Mouse (Mus musculus): Measurements from ENCODE around the gene Slc25a34.

Gene Slc25a34

DNA sequence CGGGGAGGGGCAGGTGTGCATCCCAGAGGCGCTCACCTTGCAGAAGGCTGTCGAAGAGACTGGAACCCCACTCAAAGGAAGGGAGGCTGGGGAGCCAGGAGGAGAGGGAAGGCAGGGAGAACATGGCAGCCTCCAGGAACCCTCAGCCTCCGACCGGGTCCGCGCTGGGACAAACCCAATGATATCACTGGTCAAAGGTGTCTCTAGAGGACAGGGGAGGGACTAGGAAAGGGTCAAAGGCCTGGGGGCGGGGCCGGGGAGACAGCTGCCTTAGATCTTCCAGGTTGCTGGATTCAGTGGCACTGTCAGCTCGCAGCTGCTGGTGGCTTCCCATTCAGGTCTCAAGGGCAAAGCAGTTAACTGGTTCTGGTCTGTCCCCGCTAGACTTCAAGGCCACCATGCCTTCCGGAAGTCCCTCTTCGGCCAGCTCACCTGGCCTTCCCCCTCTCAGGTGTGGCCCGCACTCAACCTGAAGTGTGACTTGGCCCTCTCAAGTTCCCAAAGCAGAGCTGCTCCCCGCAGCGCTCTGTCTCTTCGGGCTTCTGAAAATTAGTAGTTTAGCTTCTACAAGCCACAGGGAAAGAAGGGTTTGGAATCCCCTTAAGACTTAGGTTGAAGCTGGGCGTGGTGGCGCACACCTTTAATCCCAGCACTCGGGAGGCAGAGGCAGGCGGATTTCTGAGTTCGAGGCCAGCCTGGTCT lies 5.6 kb downstream of the Slc25a34 start:
- no peak for DNase-seq (ENCODE audit: low read depth, low spot score)

DNA sequence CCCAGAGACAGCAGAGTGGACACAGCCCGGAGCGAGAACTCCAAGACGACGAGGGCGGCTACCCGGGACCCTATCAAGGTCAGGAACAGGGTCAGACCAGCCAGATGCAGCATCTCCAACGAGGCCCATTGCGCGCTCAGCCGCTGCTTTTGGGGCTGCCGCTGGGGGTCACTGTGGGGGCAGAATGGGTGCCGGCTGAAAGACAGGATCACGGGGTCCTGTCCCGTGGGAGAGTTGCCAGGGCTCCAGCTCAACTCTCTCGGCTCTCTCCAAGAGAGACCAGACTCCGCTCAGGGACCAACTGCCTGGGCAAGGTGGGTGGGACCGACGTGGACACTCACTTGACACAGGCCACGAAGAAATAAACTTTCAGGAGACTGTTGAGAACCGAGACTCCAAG lies 6.3 kb downstream of the Slc25a34 start:
- DNase-seq (ENCODE audit: low read depth, low spot score) = peak; percentile 73

GRCm38 (mm10) chr4:141616811-141617210 lies 6.8 kb downstream of the Slc25a34 start:
- no peak for DNase-seq (ENCODE audit: low read depth, low spot score)

GRCm38 (mm10) chr4:141614946-141615345 lies 8.7 kb downstream of the Slc25a34 start:
- no peak for DNase-seq (ENCODE audit: low read depth, low spot score)

DNA sequence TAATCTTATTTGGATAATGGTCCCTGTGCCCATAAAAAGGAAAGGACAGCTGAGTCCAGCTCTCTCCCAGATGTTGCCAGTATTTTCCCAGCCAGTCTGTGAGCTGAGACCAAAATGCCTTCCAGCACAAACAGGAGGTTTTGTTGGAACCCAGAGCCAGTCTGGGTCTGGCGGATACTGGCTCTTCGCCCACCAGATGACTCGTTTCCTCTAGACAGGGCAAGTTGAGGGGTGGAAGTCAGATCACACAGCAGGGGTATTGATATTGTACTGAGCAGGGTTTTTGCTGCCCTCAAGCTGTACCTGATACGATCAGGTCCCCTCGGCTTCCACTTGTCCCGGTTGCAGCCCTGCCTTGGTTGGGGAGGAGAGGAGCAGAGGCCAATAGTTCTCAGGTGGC lies 14.1 kb downstream of the Slc25a34 start:
- DNase-seq (ENCODE audit: low read depth, low spot score) = no peak

DNA sequence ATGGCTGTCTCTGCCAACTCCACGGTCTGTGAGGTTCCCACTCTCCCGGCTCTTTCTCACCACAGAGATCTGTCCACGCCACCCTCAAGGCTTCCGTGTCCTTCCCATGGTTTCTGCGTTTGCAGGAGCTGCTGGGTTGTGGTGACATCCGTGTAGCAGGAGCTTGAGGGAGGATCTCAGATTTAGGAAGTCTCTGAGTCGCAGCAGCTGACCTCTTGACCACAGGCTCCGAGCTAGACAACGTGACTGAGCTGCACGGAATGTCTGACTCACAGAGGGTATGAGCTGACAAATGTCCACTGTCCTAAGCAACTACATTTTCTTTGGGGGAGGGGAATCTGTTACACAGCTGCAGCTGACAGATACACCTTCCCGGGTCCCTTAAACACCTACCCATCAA lies 17.8 kb downstream of the Slc25a34 start, which contains the start of gene Fblim1:
Gene Fblim1, minus strand, starts transcription at position 236 of the 400 bp plus-strand sequence.
- DNase-seq (ENCODE audit: low read depth, low spot score) = no peak

- DNase-seq (ENCODE audit: low read depth, low spot score) = no peak
These were observed 18.2 kb downstream of the Slc25a34 start for GRCm38 (mm10) chr4:141605421-141605820.

DNA sequence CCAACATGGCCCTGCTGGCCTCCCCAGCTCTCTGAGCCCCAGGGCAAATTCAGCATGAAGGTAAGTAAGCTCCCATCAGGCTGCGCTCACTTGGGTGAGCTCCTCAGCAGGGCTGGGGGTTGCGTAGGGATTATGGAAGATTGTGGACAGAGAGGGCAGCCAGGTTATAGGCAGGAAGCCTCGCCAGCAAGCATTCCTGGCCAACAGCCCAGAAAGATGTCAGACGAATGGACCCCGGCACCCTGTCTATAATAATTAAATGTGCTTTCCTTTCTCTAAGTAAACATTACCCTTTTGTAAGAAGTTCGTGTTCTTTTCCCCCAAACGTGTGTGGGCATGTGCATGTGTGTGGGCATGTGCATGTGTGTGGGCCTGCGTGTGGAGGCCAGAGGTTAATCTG lies 19.1 kb downstream of the Slc25a34 start:
- DNase-seq (ENCODE audit: low read depth, low spot score) = no peak

- no peak for DNase-seq (ENCODE audit: low read depth, low spot score)
These were observed 19.7 kb downstream of the Slc25a34 start for GRCm38 (mm10) chr4:141603921-141604320.

- DNase-seq (ENCODE audit: low read depth, low spot score) = no peak
These were observed 20.9 kb downstream of the Slc25a34 start for GRCm38 (mm10) chr4:141602523-141603223.

GRCm38 (mm10) chr4:141601148-141601862 lies 22.3 kb downstream of the Slc25a34 start:
- DNase-seq (ENCODE audit: low read depth, low spot score) = no peak

DNA sequence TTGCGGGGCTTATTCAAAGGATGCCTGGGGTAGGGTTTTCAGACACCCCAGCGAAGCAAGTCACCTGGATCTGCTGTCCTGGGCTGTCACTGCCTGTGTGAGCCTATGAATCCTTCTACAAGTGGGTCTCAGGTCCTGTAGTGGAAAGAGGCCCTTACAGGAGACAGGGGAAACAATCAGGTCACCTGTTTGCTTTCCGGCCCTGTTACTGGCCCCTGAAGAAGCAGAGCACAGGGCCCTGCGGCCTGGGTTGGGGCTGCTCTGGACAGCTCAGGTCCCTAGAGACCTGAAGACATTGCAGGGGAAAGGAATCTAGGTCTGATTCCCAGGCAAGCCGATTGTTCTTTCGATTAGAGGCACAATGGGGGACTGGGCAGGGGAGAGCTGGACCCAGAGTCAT lies 23.3 kb downstream of the Slc25a34 start:
- no peak for DNase-seq (ENCODE audit: low read depth, low spot score)

DNA sequence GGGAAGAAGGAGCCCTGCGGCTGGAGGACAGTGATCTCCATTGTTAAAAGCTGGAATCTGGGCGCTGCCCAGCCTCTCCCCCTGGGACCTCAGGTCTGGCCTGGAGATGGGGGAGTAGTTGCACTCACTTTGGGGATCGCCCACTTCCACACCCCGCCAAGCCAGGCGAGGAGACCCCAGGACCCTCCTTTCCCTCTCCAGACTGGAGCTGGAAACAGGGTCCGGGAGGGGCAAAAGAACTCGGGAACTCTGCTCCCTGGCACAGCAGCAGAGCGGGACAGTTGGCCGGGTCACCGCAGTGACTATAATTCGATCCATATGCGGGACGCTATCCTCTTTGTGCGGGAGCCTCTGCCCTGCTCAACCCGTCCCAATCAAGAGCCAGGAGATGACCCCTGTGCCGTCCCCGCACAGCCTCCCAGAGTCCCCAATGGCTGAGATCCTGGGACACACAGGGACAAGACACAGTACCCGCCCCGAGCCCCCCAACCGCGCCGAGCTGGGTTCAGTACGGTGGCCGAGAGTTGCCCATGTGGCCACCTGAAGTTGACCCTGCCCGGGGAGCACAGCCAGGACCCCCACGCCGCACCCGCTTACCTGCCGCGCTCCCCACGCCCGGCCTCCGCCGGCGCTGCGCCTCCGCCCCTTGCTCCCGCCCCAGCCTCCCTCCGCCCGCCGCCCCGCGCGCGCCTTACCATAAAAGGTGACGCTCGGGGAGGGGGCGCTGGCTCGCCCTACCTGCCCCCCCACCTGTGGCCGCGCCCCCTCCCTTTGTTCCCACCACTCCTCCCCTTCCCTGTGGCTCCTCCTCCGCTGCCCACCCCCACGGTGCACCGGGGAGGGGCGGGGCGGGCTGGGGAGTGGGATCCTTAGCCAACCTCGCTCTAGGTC lies 24.1 kb downstream of the Slc25a34 start:
- peak; percentile 52 for DNase-seq (ENCODE audit: low read depth, low spot score)

- no peak for DNase-seq (ENCODE audit: low read depth, low spot score)
These were observed 24.7 kb downstream of the Slc25a34 start for GRCm38 (mm10) chr4:141598894-141599250.

GRCm38 (mm10) chr4:141598199-141598893 lies 25.3 kb downstream of the Slc25a34 start:
- DNase-seq (ENCODE audit: low read depth, low spot score) = peak; percentile 63

- no peak for DNase-seq (ENCODE audit: low read depth, low spot score)
These were observed 26.8 kb downstream of the Slc25a34 start for GRCm38 (mm10) chr4:141596700-141597328.

GRCm38 (mm10) chr4:141595605-141596268 lies 27.9 kb downstream of the Slc25a34 start:
- DNase-seq (ENCODE audit: low read depth, low spot score) = no peak

GRCm38 (mm10) chr4:141595138-141595537 lies 28.5 kb downstream of the Slc25a34 start:
- DNase-seq (ENCODE audit: low read depth, low spot score) = no peak

- peak; percentile 47 for DNase-seq (ENCODE audit: low read depth, low spot score)
These were observed 32.1 kb downstream of the Slc25a34 start for GRCm38 (mm10) chr4:141591547-141591946.

- DNase-seq (ENCODE audit: low read depth, low spot score) = no peak
These were observed 39.7 kb downstream of the Slc25a34 start for GRCm38 (mm10) chr4:141583919-141584318.
